Mouse (Mus musculus) granulocyte monocyte progenitor cell, adult 5-6 weeks (primary cell): ENCODE data around the gene Sord. TPM values are rescaled to one million over a fixed set of nuclear protein-coding genes. Genes with fewer than 3 reads are reported as not detected.
A peak's percentile ranks its signal among the peaks of the same experiment; 100 is the strongest.
"Not testable (repeated sequence)": the region's sequence is repeated elsewhere in the genome, so short reads cannot be mapped to it uniquely, and the experiment has no call there.

Experiments used
- ATAC-seq: replicated peaks from 2 replicates; pipeline ENCODE4 v1.8.0; 2016; ENCODE audit warnings: mild to moderate bottlenecking, moderate TSS enrichment, inconsistent platforms; ENCODE audit not compliant: poor library complexity, severe bottlenecking
- total RNA-seq, 2 experiments: library from RNA; stranded (forward) in 1 of 2; stranded (reverse) in 1 of 2; fragments of 200-712, 200-1000 nt in 1 of 2; fragments of >200 nt in 1 of 2; fragmentation: Nextera tagmentation in 1 of 2; gene quantifications; 2 replicates each; pipeline ENCODE4 v1.2.3; 2014 to 2017

The Sord gene
- total RNA-seq (2014; fragmentation: Nextera tagmentation): 52.4 and 58.9 TPM in 2 replicates
- 65.6 and 68.8 TPM in 2 replicates for total RNA-seq (2017)

GRCm38 (mm10) chr2:122234611-122235288 is at the start of gene Sord:
Gene Sord (plus strand): TSS chr2:122234749.
- peak; percentile 91 for ATAC-seq

GRCm38 (mm10) chr2:122185086-122185485 is 49.5 kb upstream of the Sord start:
- peak; percentile 88 for ATAC-seq

GRCm38 (mm10) chr2:122186106-122186505 is 48.4 kb upstream of the Sord start, which contains the start of the genes Patl2 and Terb2:
Gene Patl2 (minus strand): TSS chr2:122186189.
Gene Terb2 (plus strand): TSS chr2:122186272.
- ATAC-seq: no peak

- no peak for ATAC-seq
These were observed 47.8 kb upstream of the Sord start for GRCm38 (mm10) chr2:122186751-122187150.

- ATAC-seq: no peak
These were observed 42.7 kb upstream of the Sord start for GRCm38 (mm10) chr2:122191849-122192248.

- peak; percentile 77 for ATAC-seq
These were observed 40.0 kb upstream of the Sord start for GRCm38 (mm10) chr2:122194509-122194929.

GRCm38 (mm10) chr2:122201501-122201900 is 33.0 kb upstream of the Sord start:
- no peak for ATAC-seq

- ATAC-seq: no peak
These were observed 28.0 kb upstream of the Sord start for GRCm38 (mm10) chr2:122206440-122207107.

- ATAC-seq: no peak
These were observed 23.9 kb upstream of the Sord start for GRCm38 (mm10) chr2:122210534-122211228.

- ATAC-seq: not testable (repeated sequence)
These were observed 17.5 kb upstream of the Sord start for GRCm38 (mm10) chr2:122217075-122217474.

- peak; percentile 80 for ATAC-seq
These were observed 16.3 kb upstream of the Sord start for GRCm38 (mm10) chr2:122218234-122218633.

GRCm38 (mm10) chr2:122221378-122221777 is 13.2 kb upstream of the Sord start:
- no peak for ATAC-seq

- no peak for ATAC-seq
These were observed 12.8 kb upstream of the Sord start for GRCm38 (mm10) chr2:122221798-122222197.

GRCm38 (mm10) chr2:122222272-122222671 is 12.3 kb upstream of the Sord start:
- ATAC-seq: peak; percentile 71

- no peak for ATAC-seq
These were observed 10.9 kb upstream of the Sord start for GRCm38 (mm10) chr2:122223654-122224053.

GRCm38 (mm10) chr2:122230395-122230794 is 4.2 kb upstream of the Sord start:
- ATAC-seq: no peak

- ATAC-seq: no peak
These were observed 2.9 kb upstream of the Sord start for GRCm38 (mm10) chr2:122231616-122232015.

- ATAC-seq: no peak
These were observed 1.2 kb upstream of the Sord start for GRCm38 (mm10) chr2:122233341-122233740.

GRCm38 (mm10) chr2:122233759-122234557 is 591 bp upstream of the Sord start:
- peak; percentile 28 for ATAC-seq

GRCm38 (mm10) chr2:122235425-122235824 is 876 bp downstream of the Sord start:
- no peak for ATAC-seq
